Mouse (Mus musculus) forebrain, embryonic 14.5 days (tissue): ENCODE measurements around the gene Me1. TPM values are rescaled to one million over a fixed set of nuclear protein-coding genes. Genes with fewer than 3 reads are reported as not detected.

Source experiments
- ATAC-seq: fragments of 200-750 bp; cut with Nextera tagmentation; 2 replicates; pipeline ENCODE4 v1.8.0; 2017; ENCODE audit warnings: mild to moderate bottlenecking, moderate library complexity
- DNase-seq: peaks from one replicate; pipeline ENCODE4 v3.0.0-alpha.2; 2015; ENCODE audit warnings: low spot score
- H3K27ac ChIP-seq: fragments of 300-500 bp; sonication (generic); 2 replicates; pipeline ENCODE4 v1.5.1; 2014; ENCODE audit warnings: low read depth, mild to moderate bottlenecking, control low read depth, low read length, moderate library complexity
- H3K27me3 ChIP-seq: fragments of 300-500 bp; sonication (generic); replicated peaks from 2 replicates; pipeline ENCODE4 v1.6.1; 2014; ENCODE audit warnings: low read length, control low read depth, mixed read lengths; ENCODE audit not compliant: control insufficient read depth, insufficient read depth
- H3K36me3 ChIP-seq: fragments of 300-500 bp; sonication (generic); 2 replicates; pipeline ENCODE4 v1.6.1; 2014; ENCODE audit warnings: low read length, control low read depth; ENCODE audit not compliant: control insufficient read depth, insufficient read depth
- H3K4me1 ChIP-seq: fragments of 300-500 bp; sonication (generic); 2 replicates; pipeline ENCODE4 v1.6.1; 2014; ENCODE audit warnings: antibody characterized with exemption, low read length, control low read depth; ENCODE audit not compliant: control insufficient read depth, insufficient read depth
- H3K4me2 ChIP-seq: fragments of 300-500 bp; sonication (generic); 2 replicates; pipeline ENCODE4 v1.6.1; 2014; ENCODE audit warnings: mild to moderate bottlenecking, control low read depth, low read length
- H3K4me3 ChIP-seq: fragments of 300-500 bp; sonication (generic); 2 replicates; pipeline ENCODE4 v1.5.1; 2014; ENCODE audit warnings: low read depth, low read length, control low read depth
- H3K9ac ChIP-seq: fragments of 300-500 bp; sonication (generic); 2 replicates; pipeline ENCODE4 v1.6.1; 2014; ENCODE audit warnings: mild to moderate bottlenecking, low read length, control low read depth, moderate library complexity
- H3K9me3 ChIP-seq: fragments of 300-500 bp; sonication (generic); replicated peaks from 2 replicates; pipeline ENCODE4 v1.6.1; 2016; ENCODE audit warnings: low read length, control low read depth, mixed read lengths; ENCODE audit not compliant: control insufficient read depth
- WGBS: fragments of 180-500 bp; shearing (Covaris S2); extraction: QIAGEN DNeasy Blood & Tissue Kit; methylation state at CpG from one replicate; pipeline ENCODE4 v1.1.7; 2014; 5-methylcytosine and 5-hydroxymethylcytosine counted together
- polyA plus RNA-seq: library from polyadenylated mRNA; unstranded; fragments of >200 nt; fragmentation: Nextera tagmentation; extraction: Ambion mirVana; gene quantifications from 2 replicates; pipeline ENCODE4 v1.2.1, GENCODE M21; 2014

Gene Me1
- polyA plus RNA-seq, 1 experiment from 2014 or later: 13.8 TPM

GRCm38 (mm10) chr9:86679843-86680417, 15.8 kb downstream of the Me1 start:
- Histone ChIP-seq H3K9ac (no peak overlapping the region), H3K27ac (no peak overlapping the region), H3K4me1 (no peaks in the 10 kb centered on the region), H3K4me2 (no peak overlapping the region), H3K27me3 (no peaks in the 10 kb centered on the region), H3K9me3 (no peaks in the 10 kb centered on the region), H3K4me3 (no peak overlapping the region), H3K36me3 (no peaks in the 10 kb centered on the region)
- WGBS: 90% methylated on average over 11 of the region's 11 CpGs
- no peak for DNase-seq
- ATAC-seq: no peak

GRCm38 (mm10) chr9:86676246-86676645, 19.5 kb downstream of the Me1 start:
- no peak overlapping the region for H3K9ac ChIP-seq
- DNase-seq (no peak), ATAC-seq (no peak)
- 91% methylated on average over 3 of the region's 3 CpGs for WGBS
- H3K27me3 ChIP-seq: no peaks in the 10 kb centered on the region
- H3K4me2 ChIP-seq: no peak overlapping the region
- H3K36me3 ChIP-seq: no peaks in the 10 kb centered on the region
- H3K4me3 ChIP-seq: no peak overlapping the region
- H3K27ac ChIP-seq: no peak overlapping the region
- no peaks in the 10 kb centered on the region for H3K4me1 ChIP-seq
- H3K9me3 ChIP-seq: no peaks in the 10 kb centered on the region

GRCm38 (mm10) chr9:86675426-86675825, 20.3 kb downstream of the Me1 start:
- Histone ChIP-seq H3K4me3 (no peak overlapping the region), H3K27me3 (no peaks in the 10 kb centered on the region), H3K9ac (no peak overlapping the region), H3K4me1 (no peaks in the 10 kb centered on the region), H3K9me3 (no peaks in the 10 kb centered on the region), H3K27ac (no peak overlapping the region), H3K4me2 (no peak overlapping the region), H3K36me3 (no peaks in the 10 kb centered on the region)
- 93% methylated on average over 2 of the region's 2 CpGs for WGBS
- no peak for DNase-seq
- ATAC-seq: no peak

- Histone ChIP-seq H3K36me3 (no peaks in the 10 kb centered on the region), H3K4me3 (no peak overlapping the region), H3K4me1 (no peaks in the 10 kb centered on the region), H3K9ac (no peak overlapping the region), H3K27ac (no peak overlapping the region), H3K27me3 (no peaks in the 10 kb centered on the region), H3K9me3 (no peaks in the 10 kb centered on the region), H3K4me2 (no peak overlapping the region)
- ATAC-seq: no peak
- DNase-seq: no peak
- 80% methylated on average over 5 of the region's 5 CpGs for WGBS
Observed at GRCm38 (mm10) chr9:86672907-86673472, 22.8 kb downstream of the Me1 start.

GRCm38 (mm10) chr9:86668590-86669252, 27.0 kb downstream of the Me1 start:
- Histone ChIP-seq H3K36me3 (no peaks in the 10 kb centered on the region), H3K27ac (no peak overlapping the region), H3K9me3 (no peaks in the 10 kb centered on the region), H3K4me1 (no peaks in the 10 kb centered on the region), H3K9ac (no peak overlapping the region), H3K4me3 (no peak overlapping the region), H3K4me2 (no peak overlapping the region), H3K27me3 (no peaks in the 10 kb centered on the region)
- ATAC-seq (no peak), DNase-seq (no peak)
- WGBS: 8% methylated on average over 8 of the region's 8 CpGs

GRCm38 (mm10) chr9:86667138-86667750, 28.5 kb downstream of the Me1 start:
- Histone ChIP-seq H3K9me3 (no peaks in the 10 kb centered on the region), H3K4me2 (no peak overlapping the region), H3K4me3 (no peak overlapping the region), H3K9ac (no peak overlapping the region), H3K27me3 (no peaks in the 10 kb centered on the region), H3K36me3 (no peaks in the 10 kb centered on the region), H3K4me1 (no peaks in the 10 kb centered on the region), H3K27ac (no peak overlapping the region)
- WGBS: 88% methylated on average over 7 of the region's 7 CpGs
- ATAC-seq: no peak
- no peak for DNase-seq

GRCm38 (mm10) chr9:86661679-86662078, 34.1 kb downstream of the Me1 start:
- Histone ChIP-seq H3K27ac (no peak overlapping the region), H3K4me1 (no peaks in the 10 kb centered on the region), H3K4me3 (no peak overlapping the region), H3K9ac (no peak overlapping the region), H3K36me3 (no peaks in the 10 kb centered on the region), H3K9me3 (no peaks in the 10 kb centered on the region), H3K4me2 (no peak overlapping the region), H3K27me3 (no peaks in the 10 kb centered on the region)
- ATAC-seq (no peak), DNase-seq (no peak)
- WGBS: 97% methylated on average over 6 of the region's 6 CpGs

GRCm38 (mm10) chr9:86661266-86661665, 34.5 kb downstream of the Me1 start:
- H3K27me3 ChIP-seq: no peaks in the 10 kb centered on the region
- H3K4me2 ChIP-seq: no peak overlapping the region
- DNase-seq: no peak
- H3K9ac ChIP-seq: no peak overlapping the region
- H3K4me3 ChIP-seq: no peak overlapping the region
- no peak overlapping the region for H3K27ac ChIP-seq
- ATAC-seq: no peak
- H3K9me3 ChIP-seq: no peaks in the 10 kb centered on the region
- WGBS: 90% methylated on average over 3 of the region's 3 CpGs
- no peaks in the 10 kb centered on the region for H3K4me1 ChIP-seq
- no peaks in the 10 kb centered on the region for H3K36me3 ChIP-seq

- no peaks in the 10 kb centered on the region for H3K9me3 ChIP-seq
- H3K27me3 ChIP-seq: no peaks in the 10 kb centered on the region
- H3K36me3 ChIP-seq: no peaks in the 10 kb centered on the region
- H3K4me1 ChIP-seq: no peaks in the 10 kb centered on the region
- no peak overlapping the region for H3K4me3 ChIP-seq
- 90% methylated on average over 2 of the region's 2 CpGs for WGBS
- ATAC-seq (no peak), DNase-seq (no peak)
- no peak overlapping the region for H3K4me2 ChIP-seq
- no peak overlapping the region for H3K27ac ChIP-seq
- H3K9ac ChIP-seq: no peak overlapping the region
Observed at GRCm38 (mm10) chr9:86660327-86660726, 35.4 kb downstream of the Me1 start.
